Mouse (Mus musculus) lung, postnatal 0 days (tissue): ENCODE results near the gene Slc22a21.

Experiments used
- CTCF ChIP-seq: IDR thresholded peaks from 2 replicates; pipeline ENCODE4 v1.5.1; 2016; ENCODE audit warnings: antibody characterized with exemption, mild to moderate bottlenecking
- EP300 ChIP-seq: IDR thresholded peaks from 2 replicates; pipeline ENCODE4 v1.6.1; 2016; ENCODE audit warnings: antibody characterized with exemption, mild to moderate bottlenecking, control low read depth

GRCm38 (mm10) chr11:54027131-54028043 lies 47.3 kb upstream of the Slc22a21 start:
- no peak for TF ChIP-seq CTCF
- no peak for TF ChIP-seq EP300
